Mouse (Mus musculus): Measurements from ENCODE around the gene Erbin. TPM values are rescaled to one million over a fixed set of nuclear protein-coding genes. Genes with fewer than 3 reads are reported as not detected.
A peak's percentile ranks its signal among the peaks of the same experiment; 100 is the strongest.

Gene Erbin
- polyA plus RNA-seq, 1 experiment from 2014 or later = 7.7 TPM

DNA sequence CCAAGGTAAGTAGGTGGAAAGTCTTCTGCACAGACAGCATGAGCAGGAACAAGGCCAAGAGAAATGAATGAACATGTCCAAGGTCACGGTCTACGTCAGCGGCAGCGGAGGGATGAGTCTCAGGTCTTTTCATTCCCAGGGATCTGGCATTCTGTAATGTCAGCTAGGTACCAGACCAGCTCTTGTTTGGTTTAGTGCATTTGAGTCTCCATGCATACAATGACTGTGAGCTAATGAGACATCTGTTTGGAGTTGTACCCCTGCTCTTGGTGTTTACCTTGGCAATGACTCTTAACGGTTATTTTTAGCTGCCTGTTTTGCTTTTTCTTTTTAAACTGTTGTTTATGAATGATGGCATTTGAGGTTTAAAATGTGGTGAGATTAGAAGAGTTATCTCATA lies 39.5 kb upstream of the Erbin start:
- WGBS (ENCODE audit: insufficient replicate concordance) = 81% methylated on average over 5 of the region's 5 CpGs
- no peak overlapping the region for H3K9ac ChIP-seq (replicated peaks)
- no peak overlapping the region for H3K27ac ChIP-seq (ENCODE audit: low read depth)
- no peak for TF ChIP-seq CTCF (IDR thresholded peaks at IDR 0.05; ENCODE audit: low read depth)
- no peak for TF ChIP-seq EP300 (IDR thresholded peaks at IDR 0.05; ENCODE audit: low read depth)
- no peaks in the 10 kb centered on the region for H3K36me3 ChIP-seq (replicated peaks; ENCODE audit: insufficient read depth, low read length)
- no peak overlapping the region for H3K4me2 ChIP-seq (ENCODE audit: low read depth, low read length)
- H3K4me1 ChIP-seq (ENCODE audit: insufficient read depth) = no peaks in the 10 kb centered on the region
- DNase-seq (no peak), ATAC-seq (no peak)
- H3K4me3 ChIP-seq (ENCODE audit: low read depth, low read length) = no peak overlapping the region
- H3K27me3 ChIP-seq (ENCODE audit: insufficient read depth, low read length) = no peaks in the 10 kb centered on the region
- no peaks in the 10 kb centered on the region for H3K9me3 ChIP-seq (ENCODE audit: low read length)

DNA sequence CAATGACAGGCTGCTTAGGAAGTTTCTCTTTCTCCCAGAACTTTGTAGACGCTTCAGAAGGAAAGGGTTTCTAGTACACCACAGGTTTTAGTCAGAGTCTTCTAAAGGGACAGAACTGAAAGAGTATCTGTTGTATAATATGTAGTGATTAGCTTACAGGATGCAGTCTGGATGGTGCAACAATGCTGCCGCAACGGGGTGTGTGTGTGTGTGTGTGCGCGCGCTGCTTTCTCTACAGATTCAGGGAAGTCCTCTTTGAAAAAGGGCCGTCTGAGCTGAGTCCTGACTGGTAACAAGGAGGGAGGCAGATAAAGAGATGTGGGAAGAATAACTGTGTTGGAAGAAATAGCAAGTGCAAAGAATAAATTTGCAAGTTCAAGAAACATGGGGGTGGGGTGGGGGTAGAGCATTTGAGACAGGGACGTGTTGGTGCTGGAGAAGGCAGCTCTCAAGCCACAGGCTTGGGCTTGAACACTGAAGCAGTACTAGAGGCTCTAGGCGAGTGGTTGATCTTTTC lies 38.4 kb upstream of the Erbin start:
- ATAC-seq (no peak), DNase-seq (peak; percentile 30)
- H3K9me3 ChIP-seq (ENCODE audit: low read length) = no peaks in the 10 kb centered on the region
- H3K27me3 ChIP-seq (ENCODE audit: insufficient read depth, low read length) = no peaks in the 10 kb centered on the region
- no peaks in the 10 kb centered on the region for H3K36me3 ChIP-seq (replicated peaks; ENCODE audit: insufficient read depth, low read length)
- no peak overlapping the region for H3K4me2 ChIP-seq (ENCODE audit: low read depth, low read length)
- no peak for TF ChIP-seq EP300 (IDR thresholded peaks at IDR 0.05; ENCODE audit: low read depth)
- no peak for TF ChIP-seq CTCF (IDR thresholded peaks at IDR 0.05; ENCODE audit: low read depth)
- no peak overlapping the region for H3K27ac ChIP-seq (ENCODE audit: low read depth)
- H3K9ac ChIP-seq (replicated peaks) = no peak overlapping the region
- no peaks in the 10 kb centered on the region for H3K4me1 ChIP-seq (ENCODE audit: insufficient read depth)
- no peak overlapping the region for H3K4me3 ChIP-seq (ENCODE audit: low read depth, low read length)
- 55% methylated on average over 9 of the region's 9 CpGs for WGBS (ENCODE audit: insufficient replicate concordance)

DNA sequence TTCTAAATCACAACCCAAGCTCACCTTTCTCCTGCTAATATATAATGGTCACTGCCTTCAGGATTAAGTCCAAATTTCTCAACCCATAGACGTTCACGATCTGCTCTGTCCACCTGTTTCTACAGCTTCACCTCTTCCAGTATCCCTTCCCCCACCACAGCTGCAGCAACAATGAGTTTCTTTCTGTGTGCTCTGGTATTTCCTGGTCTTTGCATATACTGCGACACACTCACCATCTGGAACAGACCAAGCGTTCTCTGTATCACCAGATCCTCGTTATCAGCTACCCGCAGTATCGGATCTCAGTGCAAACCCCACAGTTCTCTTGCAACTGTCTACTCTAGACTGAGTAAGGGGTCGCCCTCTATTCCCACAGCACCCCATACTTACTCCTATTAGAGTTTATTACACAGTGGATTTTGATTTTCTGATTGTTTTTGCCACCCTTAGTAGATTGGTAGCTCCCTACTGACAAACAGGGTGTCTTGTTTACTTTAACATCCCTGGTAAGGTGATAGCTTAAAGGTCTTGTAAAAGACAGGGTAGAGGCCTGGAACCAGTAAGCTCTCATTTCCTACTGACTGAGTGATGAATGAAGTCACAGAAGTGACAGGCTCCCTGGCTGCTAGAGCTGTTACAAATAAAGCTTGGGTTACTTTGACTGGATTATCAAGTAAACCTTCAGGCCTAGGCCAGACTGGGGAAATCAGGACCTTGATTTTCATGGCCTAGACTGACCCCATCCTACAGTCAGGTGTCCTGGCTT lies 37.0 kb upstream of the Erbin start:
- Histone ChIP-seq H3K4me1 (ENCODE audit: insufficient read depth) (no peaks in the 10 kb centered on the region), H3K36me3 (replicated peaks; ENCODE audit: insufficient read depth, low read length) (no peaks in the 10 kb centered on the region), H3K9ac (replicated peaks) (no peak overlapping the region), H3K27me3 (ENCODE audit: insufficient read depth, low read length) (no peaks in the 10 kb centered on the region), H3K4me2 (ENCODE audit: low read depth, low read length) (no peak overlapping the region), H3K9me3 (ENCODE audit: low read length) (no peaks in the 10 kb centered on the region), H3K4me3 (ENCODE audit: low read depth, low read length) (no peak overlapping the region), H3K27ac (ENCODE audit: low read depth) (no peak overlapping the region)
- TF ChIP-seq CTCF (IDR thresholded peaks at IDR 0.05; ENCODE audit: low read depth) (no peak), EP300 (IDR thresholded peaks at IDR 0.05; ENCODE audit: low read depth) (no peak)
- ATAC-seq (no peak), DNase-seq (no peak)
- WGBS (ENCODE audit: insufficient replicate concordance) = 36% methylated on average over 8 of the region's 8 CpGs

DNA sequence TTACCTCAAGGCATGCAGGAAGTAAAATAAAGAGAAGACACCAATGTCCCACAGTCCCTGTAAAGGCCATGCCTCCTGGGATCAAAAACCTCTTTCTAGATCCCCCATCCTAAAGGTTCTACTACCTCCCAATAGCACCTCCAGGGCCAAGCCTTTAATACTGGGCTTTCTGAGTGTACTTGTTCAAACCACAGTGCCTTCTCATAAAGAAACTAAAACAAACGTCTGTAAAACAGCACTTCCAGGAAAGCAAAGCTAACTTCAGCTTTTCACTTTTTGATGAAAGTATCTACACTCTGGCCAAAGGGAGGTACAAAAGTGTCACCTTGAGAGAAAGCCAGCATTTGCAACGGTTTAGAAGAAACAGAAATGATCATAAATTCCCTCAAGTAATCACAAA lies 35.3 kb upstream of the Erbin start:
- DNase-seq (no peak), ATAC-seq (no peak)
- no peaks in the 10 kb centered on the region for H3K9me3 ChIP-seq (ENCODE audit: low read length)
- no peak for TF ChIP-seq CTCF (IDR thresholded peaks at IDR 0.05; ENCODE audit: low read depth)
- H3K4me1 ChIP-seq (ENCODE audit: insufficient read depth) = no peaks in the 10 kb centered on the region
- H3K27me3 ChIP-seq (ENCODE audit: insufficient read depth, low read length) = no peaks in the 10 kb centered on the region
- H3K4me3 ChIP-seq (ENCODE audit: low read depth, low read length) = no peak overlapping the region
- WGBS (ENCODE audit: insufficient replicate concordance) = 40% methylated on average over 2 of the region's 2 CpGs
- no peak overlapping the region for H3K4me2 ChIP-seq (ENCODE audit: low read depth, low read length)
- H3K36me3 ChIP-seq (replicated peaks; ENCODE audit: insufficient read depth, low read length) = no peaks in the 10 kb centered on the region
- no peak overlapping the region for H3K27ac ChIP-seq (ENCODE audit: low read depth)
- H3K9ac ChIP-seq (replicated peaks) = no peak overlapping the region

DNA sequence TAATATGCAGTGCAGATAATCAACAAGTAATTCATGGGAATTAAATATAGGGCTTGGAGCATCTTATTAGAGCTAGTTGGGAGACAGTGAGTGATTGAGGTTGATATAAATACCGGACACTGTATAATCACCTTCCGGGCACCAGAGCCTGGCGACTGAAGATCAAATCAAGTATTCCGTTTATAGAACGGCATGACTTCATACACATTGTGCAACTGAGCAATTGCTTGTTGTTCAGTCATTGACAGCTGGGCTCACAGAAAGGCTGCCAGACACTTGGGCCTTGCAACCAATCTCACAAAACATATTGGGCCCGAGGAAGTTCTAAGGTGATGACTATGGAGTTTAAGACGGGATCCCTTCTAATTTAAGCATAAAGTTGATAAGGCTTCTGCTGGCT lies 31.1 kb upstream of the Erbin start:
- TF ChIP-seq EP300 (IDR thresholded peaks at IDR 0.05; ENCODE audit: low read depth) (no peak), CTCF (IDR thresholded peaks at IDR 0.05; ENCODE audit: low read depth) (no peak)
- 80% methylated on average over 7 of the region's 7 CpGs for WGBS (ENCODE audit: insufficient replicate concordance)
- ATAC-seq = no peak

DNA sequence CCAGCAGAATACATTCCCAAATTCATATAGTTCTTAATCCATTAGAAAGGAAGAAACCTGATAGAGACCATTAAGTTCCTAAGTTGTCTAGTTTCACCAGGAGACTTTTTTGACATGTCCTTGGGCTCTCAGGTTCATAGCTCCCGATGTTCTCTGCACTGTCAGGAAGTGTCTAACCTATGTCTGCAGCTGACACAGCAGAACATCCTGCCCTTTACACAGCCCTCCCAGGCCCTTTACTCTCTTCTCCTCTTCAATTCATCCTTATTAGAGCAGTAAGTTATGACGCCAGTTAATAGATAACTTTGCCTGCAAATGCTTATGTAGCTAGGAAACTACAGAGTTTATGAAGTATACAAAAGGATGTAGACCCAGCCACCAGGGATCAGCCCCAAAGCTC lies 20.5 kb upstream of the Erbin start:
- Histone ChIP-seq H3K27ac (ENCODE audit: low read depth) (no peak overlapping the region), H3K4me1 (ENCODE audit: insufficient read depth) (no peaks in the 10 kb centered on the region), H3K36me3 (replicated peaks; ENCODE audit: insufficient read depth, low read length) (no peaks in the 10 kb centered on the region), H3K27me3 (ENCODE audit: insufficient read depth, low read length) (no peaks in the 10 kb centered on the region), H3K9ac (replicated peaks) (no peak overlapping the region), H3K4me2 (ENCODE audit: low read depth, low read length) (no peak overlapping the region), H3K9me3 (ENCODE audit: low read length) (no peaks in the 10 kb centered on the region), H3K4me3 (ENCODE audit: low read depth, low read length) (no peak overlapping the region)
- no peak for TF ChIP-seq CTCF (IDR thresholded peaks at IDR 0.05; ENCODE audit: low read depth)
- TF ChIP-seq EP300 (IDR thresholded peaks at IDR 0.05; ENCODE audit: low read depth) = no peak
- DNase-seq (no peak), ATAC-seq (no peak)
- WGBS (ENCODE audit: insufficient replicate concordance) = 43% methylated on average over 2 of the region's 2 CpGs

More for the DNA sequence above, 31.1 kb upstream of the Erbin start:
- no peaks in the 10 kb centered on the region for H3K4me1 ChIP-seq (ENCODE audit: insufficient read depth)
- no peaks in the 10 kb centered on the region for H3K36me3 ChIP-seq (replicated peaks; ENCODE audit: insufficient read depth, low read length)
- H3K4me3 ChIP-seq (ENCODE audit: low read depth, low read length) = no peak overlapping the region
- DNase-seq = no peak
- H3K9me3 ChIP-seq (ENCODE audit: low read length) = no peaks in the 10 kb centered on the region
- H3K27ac ChIP-seq (ENCODE audit: low read depth) = no peak overlapping the region
- H3K4me2 ChIP-seq (ENCODE audit: low read depth, low read length) = no peak overlapping the region
- H3K27me3 ChIP-seq (ENCODE audit: insufficient read depth, low read length) = no peaks in the 10 kb centered on the region
- H3K9ac ChIP-seq (replicated peaks) = no peak overlapping the region

All from liver, postnatal 0 days (tissue).